Mouse (Mus musculus): Measurements from ENCODE around the gene Cd3g. TPM values are rescaled to one million over a fixed set of nuclear protein-coding genes. Genes with fewer than 3 reads are reported as not detected.
"Not testable (repeated sequence)": the region's sequence is repeated elsewhere in the genome, so short reads cannot be mapped to it uniquely, and the experiment has no call there.

Cd3g gene
- polyA plus RNA-seq, 1 experiment from 2014 or later = 0.22 TPM

- Histone ChIP-seq H3K4me3 (replicated peaks) (peak overlapping the region; percentile 31), H3K27ac (replicated peaks) (peak overlapping the region; percentile 48; the same call in 1 of the 2 replicates), H3K9me3 (replicated peaks) (no peaks in the 10 kb centered on the region), H3K4me1 (replicated peaks) (no peaks in the 10 kb centered on the region; the same call in 1 of the 2 replicates), H3K9ac (no peak overlapping the region), H3K36me3 (replicated peaks) (no peaks in the 10 kb centered on the region), H3K27me3 (0 out of 2 replicates have a peak, but pooled peaks cover 5% of the 10 kb centered on the region), H3K4me2 (peak overlapping the region; percentile 52)
- WGBS (ENCODE audit: insufficient replicate concordance) = 6% methylated on average over 14 of the region's 14 CpGs
- peak; percentile 47 for ATAC-seq (ENCODE audit: insufficient read depth)
Measured at GRCm38 (mm10) chr9:44986242-44986781, 6.1 kb upstream of the Cd3g start.

- H3K4me3 ChIP-seq (replicated peaks) = peak overlapping the region; percentile 31; the same call in 1 of the 2 replicates
- ATAC-seq (ENCODE audit: insufficient read depth) = no peak
- H3K9ac ChIP-seq = no peak overlapping the region
- H3K27ac ChIP-seq (replicated peaks) = no peak overlapping the region
- no peaks in the 10 kb centered on the region for H3K9me3 ChIP-seq (replicated peaks)
- no peaks in the 10 kb centered on the region; the same call in 1 of the 2 replicates for H3K4me1 ChIP-seq (replicated peaks)
- H3K36me3 ChIP-seq (replicated peaks) = no peaks in the 10 kb centered on the region
- 0 out of 2 replicates have a peak, but pooled peaks cover 5% of the 10 kb centered on the region for H3K27me3 ChIP-seq
- 52% methylated on average over 3 of the region's 3 CpGs for WGBS (ENCODE audit: insufficient replicate concordance)
- peak overlapping the region; percentile 52 for H3K4me2 ChIP-seq
Measured at GRCm38 (mm10) chr9:44985721-44986161, 5.5 kb upstream of the Cd3g start.

GRCm38 (mm10) chr9:44983001-44983400, 2.8 kb upstream of the Cd3g start:
- no peak overlapping the region for H3K4me2 ChIP-seq
- WGBS (ENCODE audit: insufficient replicate concordance) = 50% methylated on average over 2 of the region's 2 CpGs
- no peak for ATAC-seq (ENCODE audit: insufficient read depth)

GRCm38 (mm10) chr9:44982531-44982930, 2.3 kb upstream of the Cd3g start:
- H3K4me3 ChIP-seq (replicated peaks) = no peak overlapping the region
- H3K4me2 ChIP-seq = no peak overlapping the region
- H3K27ac ChIP-seq (replicated peaks) = no peak overlapping the region
- no peaks in the 10 kb centered on the region for H3K9me3 ChIP-seq (replicated peaks)
- no peaks in the 10 kb centered on the region for H3K36me3 ChIP-seq (replicated peaks)
- WGBS (ENCODE audit: insufficient replicate concordance) = 61% methylated on average over 3 of the region's 3 CpGs
- 0 out of 2 replicates have a peak, but pooled peaks cover 10% of the 10 kb centered on the region for H3K27me3 ChIP-seq
- H3K4me1 ChIP-seq (replicated peaks) = peaks cover 8% of the 10 kb centered on the region
- H3K9ac ChIP-seq = no peak overlapping the region
- ATAC-seq (ENCODE audit: insufficient read depth) = no peak

More at GRCm38 (mm10) chr9:44983001-44983400, 2.8 kb upstream of the Cd3g start:
- no peaks in the 10 kb centered on the region for H3K9me3 ChIP-seq (replicated peaks)
- no peak overlapping the region for H3K4me3 ChIP-seq (replicated peaks)
- peaks cover 8% of the 10 kb centered on the region for H3K4me1 ChIP-seq (replicated peaks)
- H3K36me3 ChIP-seq (replicated peaks) = no peaks in the 10 kb centered on the region
- no peak overlapping the region for H3K27ac ChIP-seq (replicated peaks)
- no peak overlapping the region for H3K9ac ChIP-seq
- H3K27me3 ChIP-seq = 0 out of 2 replicates have a peak, but pooled peaks cover 5% of the 10 kb centered on the region

GRCm38 (mm10) chr9:44982081-44982480, 1.9 kb upstream of the Cd3g start:
- H3K4me3 ChIP-seq (replicated peaks) = no peak overlapping the region
- no peaks in the 10 kb centered on the region for H3K36me3 ChIP-seq (replicated peaks)
- H3K9me3 ChIP-seq (replicated peaks) = no peaks in the 10 kb centered on the region
- no peak overlapping the region for H3K4me2 ChIP-seq
- H3K9ac ChIP-seq = no peak overlapping the region
- peaks cover 8% of the 10 kb centered on the region for H3K4me1 ChIP-seq (replicated peaks)
- ATAC-seq (ENCODE audit: insufficient read depth) = no peak
- WGBS (ENCODE audit: insufficient replicate concordance) = 71% methylated on average over 8 of the region's 8 CpGs
- 0 out of 2 replicates have a peak, but pooled peaks cover 14% of the 10 kb centered on the region for H3K27me3 ChIP-seq
- no peak overlapping the region for H3K27ac ChIP-seq (replicated peaks)

- Histone ChIP-seq H3K27me3 (0 out of 2 replicates have a peak, but pooled peaks cover 16% of the 10 kb centered on the region), H3K9me3 (replicated peaks) (no peaks in the 10 kb centered on the region), H3K36me3 (replicated peaks) (no peaks in the 10 kb centered on the region), H3K4me3 (replicated peaks) (no peak within 1 kb of the TSS), H3K9ac (no peak within 1 kb of the TSS), H3K4me1 (replicated peaks) (peaks cover 8% of the 10 kb centered on the region), H3K4me2 (no peak within 1 kb of the TSS), H3K27ac (replicated peaks) (no peak within 1 kb of the TSS)
- ATAC-seq (ENCODE audit: insufficient read depth) = no peak
- 60% methylated on average over 4 of the region's 4 CpGs for WGBS (ENCODE audit: insufficient replicate concordance)
Measured at GRCm38 (mm10) chr9:44981676-44982075, 1.4 kb upstream of the Cd3g start, which contains the start of gene Cd3d. TSS of gene Cd3d (plus strand) at chr9:44981786.

GRCm38 (mm10) chr9:44981104-44981503, 873 bp upstream of the Cd3g start:
- H3K4me3 ChIP-seq (replicated peaks) = no peak overlapping the region
- no peak overlapping the region for H3K27ac ChIP-seq (replicated peaks)
- no peak overlapping the region for H3K4me2 ChIP-seq
- no peaks in the 10 kb centered on the region for H3K9me3 ChIP-seq (replicated peaks)
- WGBS (ENCODE audit: insufficient replicate concordance) = 66% methylated on average over 2 of the region's 2 CpGs
- peaks cover 20% of the 10 kb centered on the region; the same call in 1 of the 2 replicates for H3K27me3 ChIP-seq
- no peak for ATAC-seq (ENCODE audit: insufficient read depth)
- H3K36me3 ChIP-seq (replicated peaks) = no peaks in the 10 kb centered on the region
- no peak overlapping the region for H3K9ac ChIP-seq
- peaks cover 8% of the 10 kb centered on the region for H3K4me1 ChIP-seq (replicated peaks)

GRCm38 (mm10) chr9:44979806-44980205, 425 bp downstream of the Cd3g start:
- H3K27me3 ChIP-seq = peaks cover 28% of the 10 kb centered on the region
- H3K27ac ChIP-seq (replicated peaks) = no peak overlapping the region
- no peak overlapping the region for H3K4me3 ChIP-seq (replicated peaks)
- no peak overlapping the region for H3K9ac ChIP-seq
- H3K4me1 ChIP-seq (replicated peaks) = peaks cover 8% of the 10 kb centered on the region
- no peak for ATAC-seq (ENCODE audit: insufficient read depth)
- no peak overlapping the region for H3K4me2 ChIP-seq
- H3K9me3 ChIP-seq (replicated peaks) = no peaks in the 10 kb centered on the region
- H3K36me3 ChIP-seq (replicated peaks) = no peaks in the 10 kb centered on the region
- 56% methylated on average over 7 of the region's 7 CpGs for WGBS (ENCODE audit: insufficient replicate concordance)

- Histone ChIP-seq H3K4me2 (no peak overlapping the region), H3K27ac (replicated peaks) (no peak overlapping the region)
Measured at GRCm38 (mm10) chr9:44977813-44978212, 2.4 kb downstream of the Cd3g start.

GRCm38 (mm10) chr9:44969450-44969849, 10.8 kb downstream of the Cd3g start:
- H3K9ac ChIP-seq = no peak overlapping the region
- no peaks in the 10 kb centered on the region for H3K36me3 ChIP-seq (replicated peaks)
- ATAC-seq (ENCODE audit: insufficient read depth) = no peak
- H3K9me3 ChIP-seq (replicated peaks) = no peaks in the 10 kb centered on the region
- WGBS (ENCODE audit: insufficient replicate concordance) = 26% methylated on average over 1 of the region's 1 CpGs
- no peak overlapping the region for H3K4me3 ChIP-seq (replicated peaks)
- no peak overlapping the region for H3K4me2 ChIP-seq
- H3K27me3 ChIP-seq = peaks cover 38% of the 10 kb centered on the region
- peaks cover 18% of the 10 kb centered on the region for H3K4me1 ChIP-seq (replicated peaks)
- no peak overlapping the region for H3K27ac ChIP-seq (replicated peaks)

More at GRCm38 (mm10) chr9:44977813-44978212, 2.4 kb downstream of the Cd3g start:
- Histone ChIP-seq H3K4me1 (replicated peaks) (peaks cover 8% of the 10 kb centered on the region), H3K9me3 (replicated peaks) (no peaks in the 10 kb centered on the region), H3K9ac (no peak overlapping the region), H3K27me3 (peaks cover 47% of the 10 kb centered on the region), H3K36me3 (replicated peaks) (no peaks in the 10 kb centered on the region), H3K4me3 (replicated peaks) (no peak overlapping the region)
- 45% methylated on average over 6 of the region's 6 CpGs for WGBS (ENCODE audit: insufficient replicate concordance)
- ATAC-seq (ENCODE audit: insufficient read depth) = no peak

- H3K9ac ChIP-seq; H3K4me3 ChIP-seq (replicated peaks); H3K9me3 ChIP-seq (replicated peaks); ATAC-seq (ENCODE audit: insufficient read depth); H3K36me3 ChIP-seq (replicated peaks); H3K4me2 ChIP-seq; H3K27ac ChIP-seq (replicated peaks): not testable (repeated sequence)
- WGBS (ENCODE audit: insufficient replicate concordance) = 68% methylated on average over 5 of the region's 5 CpGs
- Histone ChIP-seq H3K4me1 (replicated peaks) (peaks cover 27% of the 10 kb centered on the region), H3K27me3 (peaks cover 21% of the 10 kb centered on the region)
Measured at GRCm38 (mm10) chr9:44967763-44968162, 12.5 kb downstream of the Cd3g start.
